Mouse (Mus musculus) midbrain, embryonic 14.5 days (tissue): ENCODE data around the gene Slc1a5. TPM values are rescaled to one million over a fixed set of nuclear protein-coding genes. Genes with fewer than 3 reads are reported as not detected.
A peak's percentile ranks its signal among the peaks of the same experiment; 100 is the strongest.

Source experiments
- ATAC-seq: fragments of 200-750 bp; cut with Nextera tagmentation; 2 replicates; pipeline ENCODE4 v1.8.0; 2017; ENCODE audit warnings: moderate number of reproducible peaks, moderate library complexity; ENCODE audit not compliant: low FRiP score, low TSS enrichment
- DNase-seq: peaks from one replicate; pipeline ENCODE4 v3.0.0-alpha.2; 2015
- H3K27ac ChIP-seq: fragments of 300-500 bp; sonication (generic); replicated peaks from 2 replicates; pipeline ENCODE4 v1.5.1; 2014; ENCODE audit warnings: mild to moderate bottlenecking, low read depth, low read length, moderate library complexity
- H3K27me3 ChIP-seq: fragments of 300-500 bp; sonication (generic); 2 replicates; pipeline ENCODE4 v1.6.1; 2014; ENCODE audit warnings: low read length, control low read depth, mixed read lengths; ENCODE audit not compliant: control insufficient read depth, insufficient read depth
- H3K36me3 ChIP-seq: fragments of 300-500 bp; sonication (generic); 2 replicates; pipeline ENCODE4 v1.6.1; 2014; ENCODE audit warnings: low read length, control low read depth; ENCODE audit not compliant: control insufficient read depth, insufficient read depth
- H3K4me1 ChIP-seq: fragments of 300-500 bp; sonication (generic); 2 replicates; pipeline ENCODE4 v1.6.1; 2014; ENCODE audit warnings: mild to moderate bottlenecking, antibody characterized with exemption, low read length, control low read depth; ENCODE audit not compliant: control insufficient read depth, insufficient read depth
- H3K4me2 ChIP-seq: fragments of 300-500 bp; sonication (generic); 2 replicates; pipeline ENCODE4 v1.6.1; 2014; ENCODE audit warnings: mild to moderate bottlenecking, low read length, moderate library complexity
- H3K4me3 ChIP-seq: fragments of 300-500 bp; sonication (generic); replicated peaks from 2 replicates; pipeline ENCODE4 v1.5.1; 2014; ENCODE audit warnings: low read depth, low read length
- H3K9ac ChIP-seq: fragments of 300-500 bp; sonication (generic); replicated peaks from 2 replicates; pipeline ENCODE4 v1.6.1; 2014; ENCODE audit warnings: mild to moderate bottlenecking, low read length, moderate library complexity
- H3K9me3 ChIP-seq: fragments of 300-500 bp; sonication (generic); 2 replicates; pipeline ENCODE4 v1.6.1; 2016; ENCODE audit warnings: low read length, control low read depth, mixed read lengths; ENCODE audit not compliant: control insufficient read depth
- WGBS: fragments of 180-500 bp; shearing (Covaris S2); extraction: QIAGEN DNeasy Blood & Tissue Kit; methylation state at CpG from one replicate; pipeline ENCODE4 v1.1.7; 2014; 5-methylcytosine and 5-hydroxymethylcytosine counted together
- polyA plus RNA-seq: library from polyadenylated mRNA; unstranded; fragments of >200 nt; fragmentation: Nextera tagmentation; extraction: Ambion mirVana; gene quantifications from 2 replicates; pipeline ENCODE4 v1.2.1, GENCODE M21; 2014

Slc1a5 gene
- polyA plus RNA-seq, 1 experiment from 2014 or later: 10.8 TPM

DNA sequence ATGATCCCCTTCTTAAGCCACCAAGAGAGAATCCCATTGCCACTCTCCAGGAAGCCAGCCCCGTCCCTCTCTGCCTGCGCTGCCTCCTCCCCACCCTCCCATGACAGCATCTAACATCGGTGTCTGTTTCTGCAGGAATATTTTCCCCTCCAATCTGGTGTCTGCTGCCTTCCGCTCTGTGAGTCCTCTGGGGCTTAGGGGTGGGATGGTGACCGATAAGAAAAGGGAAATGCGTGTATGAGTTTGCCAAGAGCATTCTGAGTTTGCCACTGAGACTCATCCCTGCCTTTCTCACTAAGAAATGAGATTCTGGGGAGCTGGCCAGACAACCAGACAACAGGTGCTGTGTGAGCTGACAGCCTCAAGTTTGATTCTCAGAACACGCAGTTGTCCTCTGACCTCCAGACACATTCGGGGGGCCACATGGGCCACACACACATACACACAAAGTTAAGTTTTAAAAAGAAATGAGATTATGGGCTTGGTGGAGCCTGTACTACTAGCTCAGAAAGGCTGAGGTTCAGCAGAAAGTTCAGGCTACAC, 4.5 kb downstream of the Slc1a5 start:
- H3K4me1 ChIP-seq: peaks cover 31% of the 10 kb centered on the region
- no peak overlapping the region for H3K9ac ChIP-seq
- WGBS: 85% methylated on average over 8 of the region's 8 CpGs
- H3K4me2 ChIP-seq: no peak overlapping the region
- no peak overlapping the region for H3K4me3 ChIP-seq
- H3K36me3 ChIP-seq: 0 out of 2 replicates have a peak, but pooled peaks cover 3% of the 10 kb centered on the region
- no peak overlapping the region for H3K27ac ChIP-seq
- H3K27me3 ChIP-seq: 0 out of 2 replicates have a peak, but pooled peaks cover 3% of the 10 kb centered on the region
- no peaks in the 10 kb centered on the region for H3K9me3 ChIP-seq
- no peak for DNase-seq
- no peak for ATAC-seq

DNA sequence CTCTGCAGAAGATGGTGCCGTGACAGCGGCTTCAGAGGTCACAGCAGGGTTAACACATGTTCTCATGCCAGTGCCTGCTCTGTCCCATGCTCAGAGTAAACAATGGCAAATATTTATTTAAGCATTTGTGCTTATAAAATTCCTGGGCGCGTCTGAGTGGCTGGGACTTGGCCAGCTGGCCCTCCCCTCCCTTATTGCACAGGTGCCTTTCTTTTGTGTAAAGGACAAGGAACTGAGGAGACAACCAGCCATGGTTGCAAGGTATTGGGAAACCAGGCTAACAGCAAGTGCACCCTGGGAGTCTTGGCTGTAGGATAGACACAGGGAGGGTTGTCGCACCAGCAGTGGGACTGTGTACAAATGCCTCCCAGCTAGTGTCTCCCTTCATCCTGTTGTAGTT, 11.2 kb downstream of the Slc1a5 start:
- Histone ChIP-seq H3K27me3 (no peaks in the 10 kb centered on the region), H3K9me3 (no peaks in the 10 kb centered on the region), H3K4me1 (no peaks in the 10 kb centered on the region), H3K4me3 (no peak overlapping the region), H3K36me3 (peaks cover 11% of the 10 kb centered on the region; the same call in 1 of the 2 replicates), H3K27ac (no peak overlapping the region), H3K9ac (no peak overlapping the region), H3K4me2 (no peak overlapping the region)
- ATAC-seq (no peak), DNase-seq (no peak)
- 94% methylated on average over 5 of the region's 5 CpGs for WGBS

DNA sequence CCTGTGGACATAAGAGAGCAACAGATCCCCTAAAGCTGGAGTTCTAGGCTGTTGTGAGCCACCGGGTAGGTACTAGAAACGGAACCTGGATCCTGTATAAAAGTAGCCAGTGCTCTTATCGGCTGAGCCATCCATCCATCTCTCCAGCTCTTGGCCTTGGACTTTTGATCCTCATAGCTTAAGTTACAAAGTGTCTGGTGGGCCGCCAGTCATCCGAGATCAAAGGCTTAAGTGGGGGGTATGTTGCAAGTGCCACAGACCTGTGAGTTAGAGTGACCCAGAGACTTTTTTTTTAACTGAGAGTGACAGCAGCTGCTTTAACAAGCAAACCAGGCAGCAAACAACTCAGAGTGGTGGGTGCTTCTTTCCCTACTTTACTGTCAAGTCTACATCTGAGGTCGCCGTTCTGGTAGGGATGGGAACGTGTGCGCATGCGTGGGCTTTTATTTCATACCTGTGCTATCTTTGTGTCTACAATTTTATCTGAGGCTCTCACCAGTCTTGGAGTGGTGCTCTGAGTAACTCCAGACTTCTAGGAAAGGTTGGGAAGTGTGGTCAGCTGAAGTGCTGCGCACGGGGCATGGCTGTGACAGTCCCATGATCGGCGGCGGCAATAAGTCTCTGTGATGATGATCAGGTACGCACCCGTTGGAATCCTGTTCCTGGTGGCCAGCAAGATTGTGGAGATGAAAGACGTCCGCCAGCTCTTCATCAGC, 12.0 kb downstream of the Slc1a5 start:
- no peak overlapping the region for H3K9ac ChIP-seq
- DNase-seq: no peak
- H3K4me2 ChIP-seq: no peak overlapping the region
- peaks cover 11% of the 10 kb centered on the region; the same call in 1 of the 2 replicates for H3K36me3 ChIP-seq
- ATAC-seq: no peak
- WGBS: 92% methylated on average over 19 of the region's 19 CpGs
- no peaks in the 10 kb centered on the region for H3K4me1 ChIP-seq
- H3K9me3 ChIP-seq: no peaks in the 10 kb centered on the region
- H3K27ac ChIP-seq: no peak overlapping the region
- no peak overlapping the region for H3K4me3 ChIP-seq
- H3K27me3 ChIP-seq: no peaks in the 10 kb centered on the region

DNA sequence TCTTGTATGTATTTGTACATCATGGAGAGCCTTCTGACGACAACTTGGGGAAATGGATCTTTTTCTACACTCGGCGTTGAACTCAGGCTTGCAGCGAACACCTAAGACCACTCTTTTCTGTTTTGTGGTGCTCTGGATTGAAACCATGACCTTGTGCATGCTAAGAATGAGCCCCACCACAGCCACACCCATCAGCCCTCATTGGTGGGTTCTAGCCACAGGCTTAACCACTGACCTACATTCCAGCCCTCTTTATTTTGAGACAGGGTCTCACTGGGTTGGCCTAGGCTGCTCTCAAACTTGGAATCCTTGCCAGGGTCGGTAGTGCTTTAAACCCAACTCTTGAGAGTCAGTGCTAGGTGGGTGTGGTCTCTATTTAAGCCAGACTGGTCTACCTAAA, 13.7 kb downstream of the Slc1a5 start:
- H3K9ac ChIP-seq: no peak overlapping the region
- ATAC-seq: no peak
- no peak overlapping the region for H3K4me3 ChIP-seq
- H3K9me3 ChIP-seq: no peaks in the 10 kb centered on the region
- no peak overlapping the region for H3K4me2 ChIP-seq
- WGBS: 93% methylated on average over 5 of the region's 5 CpGs
- H3K27me3 ChIP-seq: no peaks in the 10 kb centered on the region
- DNase-seq: no peak
- no peaks in the 10 kb centered on the region for H3K4me1 ChIP-seq
- H3K27ac ChIP-seq: no peak overlapping the region
- H3K36me3 ChIP-seq: peaks cover 11% of the 10 kb centered on the region; the same call in 1 of the 2 replicates

- H3K27ac ChIP-seq: no peak overlapping the region
- H3K4me3 ChIP-seq: no peak overlapping the region
- H3K36me3 ChIP-seq: peaks cover 19% of the 10 kb centered on the region; the same call in 1 of the 2 replicates
- H3K9ac ChIP-seq: no peak overlapping the region
- no peak for ATAC-seq
- peak; percentile 70 for DNase-seq
- H3K4me1 ChIP-seq: no peaks in the 10 kb centered on the region
- WGBS: 31% methylated on average over 8 of the region's 8 CpGs
- no peak overlapping the region for H3K4me2 ChIP-seq
- no peaks in the 10 kb centered on the region for H3K27me3 ChIP-seq
- no peaks in the 10 kb centered on the region for H3K9me3 ChIP-seq
Observed at GRCm38 (mm10) chr7:16804409-16805028, 23.4 kb downstream of the Slc1a5 start.

- WGBS: 90% methylated on average over 9 of the region's 9 CpGs
- H3K27me3 ChIP-seq: peaks cover 7% of the 10 kb centered on the region; the same call in 1 of the 2 replicates
- no peak overlapping the region for H3K4me2 ChIP-seq
- H3K4me1 ChIP-seq: peaks cover 11% of the 10 kb centered on the region
- peaks cover 19% of the 10 kb centered on the region; the same call in 1 of the 2 replicates for H3K36me3 ChIP-seq
- no peaks in the 10 kb centered on the region for H3K9me3 ChIP-seq
- DNase-seq (no peak), ATAC-seq (no peak)
- no peak overlapping the region for H3K27ac ChIP-seq
- H3K4me3 ChIP-seq: no peak overlapping the region
- no peak overlapping the region for H3K9ac ChIP-seq
Observed at GRCm38 (mm10) chr7:16807936-16808335, 26.8 kb downstream of the Slc1a5 start.

- no peak for ATAC-seq
- H3K9me3 ChIP-seq: no peaks in the 10 kb centered on the region
- H3K9ac ChIP-seq: no peak overlapping the region
- 91% methylated on average over 9 of the region's 9 CpGs for WGBS
- no peak overlapping the region for H3K4me3 ChIP-seq
- H3K27ac ChIP-seq: no peak overlapping the region
- peaks cover 7% of the 10 kb centered on the region; the same call in 1 of the 2 replicates for H3K27me3 ChIP-seq
- H3K36me3 ChIP-seq: peaks cover 22% of the 10 kb centered on the region; the same call in 1 of the 2 replicates
- H3K4me2 ChIP-seq: no peak overlapping the region
- no peak for DNase-seq
- H3K4me1 ChIP-seq: peaks cover 15% of the 10 kb centered on the region
Observed at GRCm38 (mm10) chr7:16808647-16809046, 27.5 kb downstream of the Slc1a5 start.

DNA sequence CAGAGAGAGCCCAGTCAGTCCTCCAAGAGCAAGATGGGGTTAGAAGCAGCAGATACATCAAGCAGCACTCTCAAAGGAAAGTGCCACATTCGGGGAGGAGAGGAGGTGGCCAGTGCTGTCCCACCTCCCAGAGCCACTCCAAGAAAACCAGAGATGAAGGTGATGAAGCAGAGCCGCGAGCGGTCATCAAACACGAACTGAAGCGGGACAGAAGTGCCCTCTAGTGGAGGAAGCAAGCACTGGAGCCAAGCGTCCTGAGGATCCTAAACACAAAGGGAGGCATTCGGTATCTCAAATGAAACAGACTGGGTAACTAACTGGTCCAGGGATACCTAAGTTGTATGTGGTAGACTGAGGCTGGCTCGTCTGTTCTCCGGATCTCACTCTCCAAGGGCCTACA, 28.6 kb downstream of the Slc1a5 start:
- peaks cover 26% of the 10 kb centered on the region for H3K4me1 ChIP-seq
- H3K27ac ChIP-seq: peak overlapping the region; percentile 93
- no peaks in the 10 kb centered on the region for H3K9me3 ChIP-seq
- H3K27me3 ChIP-seq: peaks cover 7% of the 10 kb centered on the region; the same call in 1 of the 2 replicates
- 0 out of 2 replicates have a peak overlapping the region, but pooled peaks have one; percentile 54 for H3K4me3 ChIP-seq
- peak overlapping the region; percentile 78; the same call in 1 of the 2 replicates for H3K9ac ChIP-seq
- WGBS: 26% methylated on average over 10 of the region's 10 CpGs
- peaks cover 22% of the 10 kb centered on the region; the same call in 1 of the 2 replicates for H3K36me3 ChIP-seq
- no peak for ATAC-seq
- peak overlapping the region; percentile 83 for H3K4me2 ChIP-seq
- peak; percentile 89 for DNase-seq
